Mouse (Mus musculus): Measurements from ENCODE around the gene Bcorl1. TPM values are rescaled to one million over a fixed set of nuclear protein-coding genes. Genes with fewer than 3 reads are reported as not detected.

Bcorl1 gene
- polyA plus RNA-seq, 1 experiment from 2014 or later = 3.0 TPM

DNA sequence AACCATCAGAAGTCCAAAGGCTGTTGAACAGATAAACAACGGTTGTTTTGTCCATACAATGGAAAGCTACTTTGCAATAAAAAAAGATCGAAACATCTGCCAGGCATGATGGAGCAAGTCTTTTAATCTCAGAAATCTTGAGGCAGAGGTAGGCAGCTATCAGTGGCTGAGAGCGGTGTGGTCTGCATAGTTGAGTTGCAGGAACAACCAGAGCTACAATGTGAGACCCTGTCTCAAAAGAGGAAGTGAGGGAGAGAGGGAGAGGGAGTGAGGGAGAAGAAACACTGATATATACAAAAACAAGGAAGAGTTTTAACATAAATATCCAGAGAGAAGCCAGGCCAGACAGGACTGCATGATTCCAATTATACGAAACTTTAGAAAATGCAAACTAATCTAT lies 103.5 kb downstream of the Bcorl1 start:
- TF ChIP-seq CTCF (IDR thresholded peaks at IDR 0.05; ENCODE audit: low read depth) = no peak
- Histone ChIP-seq H3K4me1 (replicated peaks; ENCODE audit: insufficient read depth, low read length) (no peaks in the 10 kb centered on the region), H3K4me3 (replicated peaks; ENCODE audit: low read depth, low read length) (no peak overlapping the region), H3K9ac (ENCODE audit: low read depth, low read length) (no peak overlapping the region), H3K27ac (no peak overlapping the region), H3K27me3 (ENCODE audit: insufficient read depth, low read length) (no peaks in the 10 kb centered on the region), H3K9me3 (replicated peaks; ENCODE audit: low read length) (no peaks in the 10 kb centered on the region), H3K4me2 (ENCODE audit: low read length) (no peak overlapping the region), H3K36me3 (ENCODE audit: insufficient read depth, low read length) (no peaks in the 10 kb centered on the region)
- DNase-seq (ENCODE audit: low spot score) (no peak), ATAC-seq (replicated peaks; ENCODE audit: low FRiP score, low read depth) (no peak)
- WGBS = 90% methylated on average over 4 of the region's 4 CpGs

DNA sequence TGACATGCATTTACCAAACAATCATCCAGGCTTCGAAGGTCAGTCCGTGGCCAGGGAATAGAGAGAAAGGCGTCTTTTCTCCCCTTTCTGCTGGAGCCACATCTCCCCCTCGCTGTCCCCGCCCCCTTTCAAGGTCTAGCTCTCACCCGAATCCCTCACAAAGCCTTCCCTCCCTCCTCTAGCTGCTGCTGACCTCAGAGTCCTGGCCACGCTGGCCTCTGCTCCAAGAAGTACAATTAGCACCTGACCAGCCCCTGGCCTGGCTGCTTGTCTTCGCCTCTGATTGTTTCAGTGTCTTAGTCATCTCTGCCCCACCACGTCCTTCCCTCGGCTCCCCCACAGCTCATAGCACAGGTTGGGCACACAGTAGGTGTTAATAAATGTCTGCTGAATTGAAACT lies 108.5 kb downstream of the Bcorl1 start:
- 46% methylated on average over 10 of the region's 10 CpGs for WGBS
- Histone ChIP-seq H3K4me1 (replicated peaks; ENCODE audit: insufficient read depth, low read length) (no peaks in the 10 kb centered on the region), H3K4me2 (ENCODE audit: low read length) (no peak overlapping the region), H3K9me3 (replicated peaks; ENCODE audit: low read length) (no peaks in the 10 kb centered on the region), H3K4me3 (replicated peaks; ENCODE audit: low read depth, low read length) (no peak overlapping the region), H3K27me3 (ENCODE audit: insufficient read depth, low read length) (no peaks in the 10 kb centered on the region), H3K36me3 (ENCODE audit: insufficient read depth, low read length) (no peaks in the 10 kb centered on the region), H3K27ac (no peak overlapping the region), H3K9ac (ENCODE audit: low read depth, low read length) (no peak overlapping the region)
- ATAC-seq (replicated peaks; ENCODE audit: low FRiP score, low read depth) (no peak), DNase-seq (ENCODE audit: low spot score) (no peak)
- no peak for TF ChIP-seq CTCF (IDR thresholded peaks at IDR 0.05; ENCODE audit: low read depth)

DNA sequence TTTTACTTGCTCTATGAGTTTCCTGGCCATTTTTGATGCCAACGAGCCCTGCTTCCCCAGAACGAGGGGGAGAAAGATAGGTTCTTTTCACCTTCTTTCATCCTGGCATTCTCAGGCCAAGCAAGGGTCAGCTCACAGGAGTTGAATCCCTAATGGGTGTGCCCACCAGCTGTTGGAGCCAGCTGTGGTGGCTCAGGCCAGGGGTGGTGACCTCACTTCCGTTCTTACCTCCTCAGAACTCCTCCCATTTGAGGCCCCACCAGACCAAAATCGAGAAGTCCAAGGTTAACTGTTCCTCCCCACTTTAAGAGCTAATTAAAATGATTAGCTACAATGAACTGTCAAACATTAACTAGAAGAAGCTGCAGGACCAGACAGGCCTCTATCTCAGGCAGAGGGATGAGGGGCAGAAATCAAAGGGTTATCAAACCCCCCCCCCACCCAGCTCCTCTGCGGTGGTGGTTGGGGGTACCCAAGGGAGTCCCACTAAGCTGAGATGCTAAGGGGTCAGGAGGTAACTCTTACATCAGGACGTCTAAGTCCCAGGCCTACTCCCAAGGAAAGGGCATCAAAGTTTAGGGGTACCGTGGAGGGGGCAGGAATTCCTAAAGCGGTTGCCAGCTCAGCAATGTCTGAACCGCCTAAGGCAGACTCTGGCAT lies 111.2 kb downstream of the Bcorl1 start:
- WGBS = 35% methylated on average over 9 of the region's 9 CpGs
- Histone ChIP-seq H3K4me1 (replicated peaks; ENCODE audit: insufficient read depth, low read length) (no peaks in the 10 kb centered on the region), H3K27me3 (ENCODE audit: insufficient read depth, low read length) (no peaks in the 10 kb centered on the region), H3K36me3 (ENCODE audit: insufficient read depth, low read length) (no peaks in the 10 kb centered on the region), H3K4me3 (replicated peaks; ENCODE audit: low read depth, low read length) (peak overlapping the region; percentile 52), H3K9ac (ENCODE audit: low read depth, low read length) (peak overlapping the region; percentile 65; the same call in 1 of the 2 replicates), H3K9me3 (replicated peaks; ENCODE audit: low read length) (no peaks in the 10 kb centered on the region), H3K27ac (no peak overlapping the region), H3K4me2 (ENCODE audit: low read length) (peak overlapping the region; percentile 57)
- ATAC-seq (replicated peaks; ENCODE audit: low FRiP score, low read depth) (peak; percentile 15; the same call in 1 of the 2 replicates), DNase-seq (ENCODE audit: low spot score) (no peak)
- no peak for TF ChIP-seq CTCF (IDR thresholded peaks at IDR 0.05; ENCODE audit: low read depth)

DNA sequence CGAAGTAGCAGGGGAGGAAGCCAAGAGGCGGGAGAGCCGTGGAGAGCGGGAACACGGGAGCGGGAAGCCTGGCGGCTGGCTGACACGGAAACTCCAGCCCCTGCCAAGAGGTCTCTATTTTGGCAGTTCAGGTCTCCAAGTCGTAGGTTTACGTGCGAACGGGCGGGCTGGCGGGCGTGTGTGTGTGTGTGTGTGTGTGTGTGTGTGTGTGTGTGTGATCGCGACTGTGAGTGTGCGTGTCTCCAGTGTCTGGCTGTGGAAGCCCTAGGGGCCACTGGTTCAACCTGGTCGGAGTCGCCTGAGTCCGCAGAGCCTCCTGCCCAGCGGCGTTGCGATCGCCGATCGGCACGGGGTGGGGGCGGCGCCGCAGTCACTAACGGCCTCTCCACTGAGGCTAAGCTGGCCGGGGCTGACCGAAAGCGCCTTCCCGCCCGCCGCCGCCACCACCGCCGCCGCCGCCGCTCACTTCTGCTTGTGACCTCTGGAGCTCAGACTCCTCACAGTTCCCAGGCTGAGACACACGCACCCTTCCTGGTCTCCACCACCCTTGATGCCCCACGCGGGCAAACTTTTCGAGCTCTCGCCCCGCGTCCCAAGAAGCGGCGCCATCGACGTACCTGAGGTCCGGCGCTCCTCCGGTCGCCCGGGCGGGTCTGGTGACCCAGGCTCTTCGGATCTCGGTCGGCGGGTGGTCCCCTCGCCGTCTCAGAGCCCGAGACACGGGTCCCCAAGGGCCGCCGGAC lies 111.9 kb downstream of the Bcorl1 start:
- Histone ChIP-seq H3K36me3 (ENCODE audit: insufficient read depth, low read length) (no peaks in the 10 kb centered on the region), H3K4me3 (replicated peaks; ENCODE audit: low read depth, low read length) (peak overlapping the region; percentile 52), H3K27me3 (ENCODE audit: insufficient read depth, low read length) (no peaks in the 10 kb centered on the region), H3K27ac (peak overlapping the region; percentile 42), H3K9me3 (replicated peaks; ENCODE audit: low read length) (no peaks in the 10 kb centered on the region), H3K4me2 (ENCODE audit: low read length) (peak overlapping the region; percentile 57), H3K9ac (ENCODE audit: low read depth, low read length) (peak overlapping the region; percentile 65), H3K4me1 (replicated peaks; ENCODE audit: insufficient read depth, low read length) (no peaks in the 10 kb centered on the region)
- TF ChIP-seq CTCF (IDR thresholded peaks at IDR 0.05; ENCODE audit: low read depth) = no peak
- 23% methylated on average over 66 of the region's 71 CpGs for WGBS
- DNase-seq (ENCODE audit: low spot score) = no peak
- 0 out of 2 replicates have a peak, but pooled peaks have one; percentile 9 for ATAC-seq (replicated peaks; ENCODE audit: low FRiP score, low read depth)

DNA sequence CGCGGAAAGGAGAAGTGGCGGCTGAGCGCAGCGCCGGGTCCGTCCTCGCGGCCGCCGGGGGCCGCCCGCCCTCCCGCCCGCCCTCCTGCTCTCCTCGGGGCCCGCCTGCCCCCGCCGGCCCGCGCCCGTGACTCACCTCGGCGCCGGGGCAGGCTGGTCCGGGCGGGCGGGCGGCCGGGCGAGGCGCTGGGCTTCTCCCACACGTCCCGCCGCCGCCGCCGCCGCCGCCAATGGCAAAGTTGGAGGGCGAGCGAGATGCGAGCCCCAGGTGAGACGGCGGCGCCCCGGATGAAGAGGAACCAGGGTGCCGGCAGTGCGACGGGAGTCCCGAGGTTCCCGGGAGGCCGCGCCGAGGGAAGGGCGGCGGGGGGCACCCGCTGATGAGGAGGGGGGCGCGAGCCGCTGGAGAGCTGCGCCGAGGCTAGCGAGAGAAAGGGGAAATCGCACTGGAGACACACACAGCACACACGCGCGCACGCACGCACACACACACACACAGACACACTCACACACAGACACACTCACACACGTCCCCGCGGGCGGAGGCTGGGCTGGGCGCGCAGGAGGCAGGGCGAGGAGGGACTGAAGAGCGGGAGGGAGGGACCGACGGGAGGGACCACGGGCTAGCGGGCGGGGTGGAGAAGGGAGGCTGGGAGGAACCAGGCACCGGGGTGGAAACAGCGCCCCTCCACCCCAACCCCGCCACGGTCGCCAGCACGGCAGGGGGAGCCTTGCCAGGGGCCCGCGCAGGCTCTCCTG lies 112.8 kb downstream of the Bcorl1 start:
- peak overlapping the region; percentile 57 for H3K4me2 ChIP-seq (ENCODE audit: low read length)
- WGBS = 26% methylated on average over 42 of the region's 91 CpGs
- DNase-seq (ENCODE audit: low spot score) = peak; percentile 82
- peak overlapping the region; percentile 52 for H3K4me3 ChIP-seq (replicated peaks; ENCODE audit: low read depth, low read length)
- no peaks in the 10 kb centered on the region for H3K36me3 ChIP-seq (ENCODE audit: insufficient read depth, low read length)
- TF ChIP-seq CTCF (IDR thresholded peaks at IDR 0.05; ENCODE audit: low read depth) = peak; percentile 22
- peak overlapping the region; percentile 65 for H3K9ac ChIP-seq (ENCODE audit: low read depth, low read length)
- peak; percentile 74 for ATAC-seq (replicated peaks; ENCODE audit: low FRiP score, low read depth)
- peak overlapping the region; percentile 42 for H3K27ac ChIP-seq
- H3K4me1 ChIP-seq (replicated peaks; ENCODE audit: insufficient read depth, low read length) = no peaks in the 10 kb centered on the region
- H3K27me3 ChIP-seq (ENCODE audit: insufficient read depth, low read length) = no peaks in the 10 kb centered on the region
- H3K9me3 ChIP-seq (replicated peaks; ENCODE audit: low read length) = no peaks in the 10 kb centered on the region

DNA sequence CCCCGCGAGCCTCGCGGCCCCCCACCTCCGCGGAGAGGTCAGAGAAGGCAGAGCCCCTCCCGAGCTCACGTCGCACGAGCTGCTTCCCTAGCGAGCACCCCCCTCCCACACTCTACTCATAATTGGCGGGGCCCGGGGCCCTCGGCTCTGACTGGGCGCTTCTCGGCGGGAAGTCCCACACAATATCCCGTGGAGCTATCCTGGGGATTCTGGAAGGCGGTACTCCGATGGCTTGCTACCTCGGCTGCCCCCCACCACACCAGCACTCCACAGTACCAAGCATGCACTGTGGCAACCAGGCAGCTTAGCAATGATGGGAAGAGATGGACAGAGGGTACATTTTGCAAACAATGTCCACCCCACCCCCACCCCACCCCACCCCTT lies 113.3 kb downstream of the Bcorl1 start:
- H3K4me1 ChIP-seq (replicated peaks; ENCODE audit: insufficient read depth, low read length) = no peaks in the 10 kb centered on the region
- H3K4me3 ChIP-seq (replicated peaks; ENCODE audit: low read depth, low read length) = peak overlapping the region; percentile 52
- TF ChIP-seq CTCF (IDR thresholded peaks at IDR 0.05; ENCODE audit: low read depth) = no peak
- H3K9me3 ChIP-seq (replicated peaks; ENCODE audit: low read length) = no peaks in the 10 kb centered on the region
- H3K9ac ChIP-seq (ENCODE audit: low read depth, low read length) = peak overlapping the region; percentile 65; the same call in 1 of the 2 replicates
- H3K27ac ChIP-seq = no peak overlapping the region
- peak; percentile 29 for ATAC-seq (replicated peaks; ENCODE audit: low FRiP score, low read depth)
- DNase-seq (ENCODE audit: low spot score) = no peak
- no peaks in the 10 kb centered on the region for H3K36me3 ChIP-seq (ENCODE audit: insufficient read depth, low read length)
- no peaks in the 10 kb centered on the region for H3K27me3 ChIP-seq (ENCODE audit: insufficient read depth, low read length)
- 33% methylated on average over 15 of the region's 21 CpGs for WGBS
- peak overlapping the region; percentile 57 for H3K4me2 ChIP-seq (ENCODE audit: low read length)

Data from kidney, postnatal 0 days (tissue).